Mouse (Mus musculus) lung, embryonic 14.5 days (tissue): ENCODE measurements around the gene Ecd. TPM values are rescaled to one million over a fixed set of nuclear protein-coding genes. Genes with fewer than 3 reads are reported as not detected.
"Not testable (repeated sequence)": the region's sequence is repeated elsewhere in the genome, so short reads cannot be mapped to it uniquely, and the experiment has no call there.

Experiments used
- ATAC-seq: fragments of 200-750 bp; cut with Nextera tagmentation; 2 replicates; pipeline ENCODE4 v1.8.0; 2017; ENCODE audit warnings: mild to moderate bottlenecking, moderate TSS enrichment, moderate library complexity; ENCODE audit not compliant: insufficient read depth
- DNase-seq: peaks from one replicate; pipeline ENCODE4 v3.0.0-alpha.2; 2015
- H3K27ac ChIP-seq: fragments of 300-500 bp; sonication (generic); 2 replicates; pipeline ENCODE4 v1.5.1; 2014; ENCODE audit warnings: low read depth, mild to moderate bottlenecking, moderate library complexity
- H3K27me3 ChIP-seq: fragments of 300-500 bp; sonication (generic); 2 replicates; pipeline ENCODE4 v1.6.1; 2014; ENCODE audit warnings: low read length, control low read depth; ENCODE audit not compliant: insufficient read depth
- H3K36me3 ChIP-seq: fragments of 300-500 bp; sonication (generic); 2 replicates; pipeline ENCODE4 v1.6.1; 2014; ENCODE audit warnings: control low read depth; ENCODE audit not compliant: insufficient read depth
- H3K4me1 ChIP-seq: fragments of 300-500 bp; sonication (generic); 2 replicates; pipeline ENCODE4 v1.6.1; 2014; ENCODE audit warnings: antibody characterized with exemption, control low read depth; ENCODE audit not compliant: insufficient read depth
- H3K4me2 ChIP-seq: fragments of 300-500 bp; sonication (generic); 2 replicates; pipeline ENCODE4 v1.6.1; 2014; ENCODE audit warnings: mild to moderate bottlenecking
- H3K4me3 ChIP-seq: fragments of 300-500 bp; sonication (generic); 2 replicates; pipeline ENCODE4 v1.5.1; 2014; ENCODE audit warnings: low read depth, low read length
- H3K9ac ChIP-seq: fragments of 300-500 bp; sonication (generic); 2 replicates; pipeline ENCODE4 v1.6.1; 2014
- H3K9me3 ChIP-seq: fragments of 300-500 bp; sonication (generic); 2 replicates; pipeline ENCODE4 v1.6.1; 2016; ENCODE audit warnings: low read depth, low read length, control low read depth
- CTCF ChIP-seq: IDR thresholded peaks from 2 replicates; pipeline ENCODE4 v1.5.1; 2016; ENCODE audit warnings: antibody characterized with exemption, low read depth
- WGBS: fragments of 180-500 bp; shearing (Covaris S2); extraction: QIAGEN DNeasy Blood & Tissue Kit; methylation state at CpG from one replicate; pipeline ENCODE4 v1.1.7; 2014; 5-methylcytosine and 5-hydroxymethylcytosine counted together
- polyA plus RNA-seq: library from polyadenylated mRNA; unstranded; fragments of >200 nt; fragmentation: Nextera tagmentation; extraction: Ambion mirVana; gene quantifications from 2 replicates; pipeline ENCODE4 v1.2.1, GENCODE M21; 2014

The Ecd gene
- polyA plus RNA-seq, 1 experiment from 2014 or later = 60.6 TPM

DNA sequence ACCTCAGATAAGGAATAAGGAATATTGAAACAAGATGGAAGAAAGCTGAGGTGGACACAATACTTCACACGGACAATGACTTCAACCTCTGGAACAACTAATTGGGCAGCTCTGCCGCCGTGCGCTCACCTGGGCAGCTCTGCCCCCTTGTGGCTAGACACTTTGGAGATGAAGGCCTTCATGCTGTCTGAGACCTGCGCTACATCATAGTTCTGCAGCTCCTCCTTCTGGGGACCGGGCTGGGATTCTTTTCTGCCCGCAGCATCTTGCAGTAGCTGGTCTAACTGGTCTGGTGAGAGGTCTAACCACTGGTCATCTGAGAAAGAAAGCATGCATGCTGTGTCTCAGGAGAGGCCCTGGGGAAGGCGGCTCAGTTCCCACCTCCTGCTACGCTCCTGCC lies 19.4 kb downstream of the Ecd start:
- H3K4me1 ChIP-seq = no peaks in the 10 kb centered on the region
- ATAC-seq = no peak
- TF ChIP-seq CTCF = peak; percentile 57
- no peaks in the 10 kb centered on the region for H3K9me3 ChIP-seq
- H3K9ac ChIP-seq = no peak overlapping the region
- DNase-seq = peak; percentile 50
- no peaks in the 10 kb centered on the region for H3K27me3 ChIP-seq
- peaks cover 70% of the 10 kb centered on the region for H3K36me3 ChIP-seq
- H3K4me3 ChIP-seq = no peak overlapping the region
- WGBS = 62% methylated on average over 9 of the region's 9 CpGs
- H3K4me2 ChIP-seq = no peak overlapping the region
- no peak overlapping the region for H3K27ac ChIP-seq

GRCm38 (mm10) chr14:20324196-20324595 lies 23.7 kb downstream of the Ecd start:
- no peak overlapping the region for H3K9ac ChIP-seq
- H3K4me2 ChIP-seq = no peak overlapping the region
- no peak overlapping the region for H3K27ac ChIP-seq
- DNase-seq = no peak
- WGBS = 96% methylated on average over 9 of the region's 9 CpGs
- no peaks in the 10 kb centered on the region for H3K27me3 ChIP-seq
- no peak for TF ChIP-seq CTCF
- H3K36me3 ChIP-seq = peaks cover 70% of the 10 kb centered on the region
- ATAC-seq = no peak
- H3K4me3 ChIP-seq = no peak overlapping the region
- H3K9me3 ChIP-seq = no peaks in the 10 kb centered on the region
- H3K4me1 ChIP-seq = no peaks in the 10 kb centered on the region

GRCm38 (mm10) chr14:20319420-20319819 lies 28.5 kb downstream of the Ecd start:
- no peak for ATAC-seq
- 75% methylated on average over 3 of the region's 3 CpGs for WGBS
- no peaks in the 10 kb centered on the region for H3K27me3 ChIP-seq
- H3K4me3 ChIP-seq = no peak overlapping the region
- no peaks in the 10 kb centered on the region for H3K9me3 ChIP-seq
- peak; percentile 69 for DNase-seq
- H3K4me2 ChIP-seq = no peak overlapping the region
- no peak overlapping the region for H3K9ac ChIP-seq
- no peaks in the 10 kb centered on the region for H3K4me1 ChIP-seq
- peaks cover 59% of the 10 kb centered on the region for H3K36me3 ChIP-seq
- TF ChIP-seq CTCF = peak; percentile 64
- H3K27ac ChIP-seq = no peak overlapping the region

DNA sequence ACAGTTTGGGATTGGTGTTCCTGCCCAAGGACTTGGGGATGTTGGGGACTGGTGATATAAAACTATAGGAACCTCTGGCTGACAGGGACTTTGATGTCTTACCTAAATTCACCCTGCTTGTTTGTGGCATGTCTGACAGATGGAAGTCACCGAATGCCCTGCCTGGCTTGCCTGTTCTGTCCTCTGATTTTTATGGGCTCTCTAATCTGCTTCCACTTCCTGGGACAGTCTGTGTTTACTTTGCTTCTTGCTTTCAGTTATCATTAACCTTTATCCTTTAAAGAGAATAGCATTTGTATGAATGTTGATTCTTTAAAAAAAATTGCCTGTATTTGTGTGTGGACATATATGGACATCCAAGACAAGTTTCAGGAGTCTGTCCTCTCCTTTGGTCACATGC lies 32.8 kb downstream of the Ecd start:
- Histone ChIP-seq H3K4me2 (no peak overlapping the region), H3K27ac (no peak overlapping the region), H3K9ac (no peak overlapping the region), H3K4me3 (no peak overlapping the region), H3K4me1 (no peaks in the 10 kb centered on the region), H3K27me3 (no peaks in the 10 kb centered on the region), H3K36me3 (peaks cover 34% of the 10 kb centered on the region), H3K9me3 (no peaks in the 10 kb centered on the region)
- ATAC-seq = no peak
- 47% methylated on average over 1 of the region's 1 CpGs for WGBS
- no peak for TF ChIP-seq CTCF
- DNase-seq = no peak

GRCm38 (mm10) chr14:20305085-20305484 lies 42.8 kb downstream of the Ecd start:
- H3K36me3 ChIP-seq = peaks cover 16% of the 10 kb centered on the region; the same call in 1 of the 2 replicates
- 65% methylated on average over 2 of the region's 2 CpGs for WGBS
- not testable (repeated sequence) for ATAC-seq, H3K4me3 ChIP-seq, H3K4me1 ChIP-seq, H3K27ac ChIP-seq, H3K4me2 ChIP-seq, H3K9ac ChIP-seq, H3K9me3 ChIP-seq, H3K27me3 ChIP-seq, DNase-seq
- TF ChIP-seq CTCF = peak; percentile 23; the same call in 1 of the 2 replicates

DNA sequence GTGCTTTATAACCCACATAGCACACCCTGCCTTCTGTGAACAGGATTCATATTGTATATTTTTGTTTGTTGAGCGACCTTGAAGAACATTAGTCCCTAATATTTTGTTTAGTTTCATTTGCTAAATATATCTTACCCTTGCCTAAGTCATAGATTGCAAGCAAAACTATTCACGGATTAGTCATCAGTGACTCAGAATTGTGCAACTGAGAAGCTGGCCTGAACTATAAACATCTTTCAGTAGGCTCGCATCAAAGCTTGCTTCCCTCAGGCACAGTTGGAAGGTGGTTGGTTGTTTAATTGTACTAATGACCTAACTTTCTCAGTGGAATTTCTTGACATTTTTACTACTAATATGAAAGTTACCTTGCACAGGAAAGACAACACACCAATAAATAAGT lies 49.8 kb downstream of the Ecd start:
- no peak overlapping the region for H3K4me2 ChIP-seq
- ATAC-seq (no peak), DNase-seq (no peak)
- no peaks in the 10 kb centered on the region for H3K4me1 ChIP-seq
- no peaks in the 10 kb centered on the region for H3K27me3 ChIP-seq
- no peaks in the 10 kb centered on the region for H3K9me3 ChIP-seq
- no peak overlapping the region for H3K4me3 ChIP-seq
- no peak overlapping the region for H3K27ac ChIP-seq
- no peak for TF ChIP-seq CTCF
- no peak overlapping the region for H3K9ac ChIP-seq
- WGBS = 71% methylated on average over 3 of the region's 3 CpGs
- no peaks in the 10 kb centered on the region for H3K36me3 ChIP-seq

DNA sequence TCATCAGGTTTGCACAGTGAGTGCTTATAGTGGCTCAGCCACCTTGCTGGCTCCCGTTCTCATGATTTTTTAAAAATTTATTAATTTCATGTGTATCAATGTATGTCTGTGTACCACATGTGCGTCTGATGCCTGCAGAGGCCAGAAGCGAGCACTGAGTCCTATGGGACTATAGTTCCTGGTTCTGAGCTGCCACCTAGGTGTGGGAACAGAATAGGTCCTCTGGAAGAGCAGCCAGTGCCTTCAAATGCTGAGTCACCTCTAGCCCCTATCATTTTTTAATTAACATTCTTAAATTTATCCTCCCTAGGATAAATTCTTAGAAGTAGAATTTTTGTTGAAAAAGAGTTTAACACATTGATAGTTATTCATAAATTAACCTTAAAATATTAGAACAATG lies 50.3 kb downstream of the Ecd start:
- Histone ChIP-seq H3K27me3 (no peaks in the 10 kb centered on the region), H3K4me2 (no peak overlapping the region), H3K27ac (no peak overlapping the region), H3K9ac (no peak overlapping the region), H3K9me3 (no peaks in the 10 kb centered on the region), H3K4me3 (no peak overlapping the region), H3K4me1 (no peaks in the 10 kb centered on the region), H3K36me3 (no peaks in the 10 kb centered on the region)
- 84% methylated on average over 3 of the region's 3 CpGs for WGBS
- no peak for TF ChIP-seq CTCF
- DNase-seq (no peak), ATAC-seq (no peak)

DNA sequence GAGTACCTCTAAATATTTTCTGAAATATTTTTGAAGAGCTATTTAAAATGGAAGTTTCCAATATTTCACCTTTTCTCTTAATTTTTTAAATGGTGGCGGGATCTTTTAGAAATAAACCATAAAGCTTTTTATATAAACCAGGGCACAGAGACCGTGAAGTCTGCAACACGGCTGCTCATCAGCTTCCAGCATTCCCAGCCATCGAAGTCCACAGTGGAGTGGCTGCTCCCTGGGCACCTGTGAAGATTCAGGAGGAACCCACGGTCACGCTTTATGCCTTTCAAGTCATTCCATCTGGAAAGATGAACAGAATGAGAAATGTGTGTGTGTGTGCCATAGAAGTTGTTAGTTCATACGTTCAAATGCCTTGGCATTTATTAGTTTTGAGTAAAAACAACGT lies 53.0 kb downstream of the Ecd start:
- Histone ChIP-seq H3K9me3 (no peaks in the 10 kb centered on the region), H3K9ac (peak overlapping the region; percentile 52), H3K27me3 (no peaks in the 10 kb centered on the region), H3K4me3 (peak overlapping the region; percentile 49), H3K4me2 (peak overlapping the region; percentile 73), H3K27ac (no peak overlapping the region), H3K4me1 (no peaks in the 10 kb centered on the region), H3K36me3 (no peaks in the 10 kb centered on the region)
- TF ChIP-seq CTCF = no peak
- DNase-seq = no peak
- ATAC-seq = peak; percentile 45; the same call in 1 of the 2 replicates
- 38% methylated on average over 8 of the region's 8 CpGs for whole genome bisulfite sequencing
